Mouse (Mus musculus) stomach, postnatal 0 days (tissue): ENCODE results near the gene Rab3b. TPM values are rescaled to one million over a fixed set of nuclear protein-coding genes. Genes with fewer than 3 reads are reported as not detected.

ENCODE experiments used
- ATAC-seq: fragments of 200-750 bp; cut with Nextera tagmentation; 2 replicates; pipeline ENCODE4 v1.8.0; 2017; ENCODE audit not compliant: low FRiP score, low TSS enrichment
- DNase-seq: peaks from one replicate; pipeline ENCODE4 v3.0.0-alpha.2; 2016; ENCODE audit warnings: low spot score
- H3K27ac ChIP-seq: fragments of 300-500 bp; sonication (generic); replicated peaks from 2 replicates; pipeline ENCODE4 v1.5.1; 2014; ENCODE audit warnings: mild to moderate bottlenecking, control low read depth
- H3K27me3 ChIP-seq: fragments of 300-500 bp; sonication (generic); 2 replicates; pipeline ENCODE4 v1.6.1; 2014; ENCODE audit warnings: low read length; ENCODE audit not compliant: control insufficient read depth, insufficient read depth
- H3K36me3 ChIP-seq: fragments of 300-500 bp; sonication (generic); 2 replicates; pipeline ENCODE4 v1.6.1; 2014; ENCODE audit warnings: low read length, mixed read lengths; ENCODE audit not compliant: control insufficient read depth, insufficient read depth
- H3K4me1 ChIP-seq: fragments of 300-500 bp; sonication (generic); replicated peaks from 2 replicates; pipeline ENCODE4 v1.6.1; 2014; ENCODE audit warnings: antibody characterized with exemption; ENCODE audit not compliant: control insufficient read depth, insufficient read depth
- H3K4me2 ChIP-seq: fragments of 300-500 bp; sonication (generic); replicated peaks from 2 replicates; pipeline ENCODE4 v1.6.1; 2014; ENCODE audit warnings: low read depth, mild to moderate bottlenecking, control low read depth, moderate library complexity
- H3K4me3 ChIP-seq: fragments of 300-500 bp; sonication (generic); 2 replicates; pipeline ENCODE4 v1.5.1; 2014; ENCODE audit warnings: low read depth, low read length, control low read depth
- H3K9ac ChIP-seq: fragments of 300-500 bp; sonication (generic); 2 replicates; pipeline ENCODE4 v1.6.1; 2014; ENCODE audit warnings: mild to moderate bottlenecking, low read length, control low read depth, mixed read lengths
- H3K9me3 ChIP-seq: fragments of 300-500 bp; sonication (generic); 2 replicates; pipeline ENCODE4 v1.6.1; 2016; ENCODE audit warnings: low read length; ENCODE audit not compliant: control insufficient read depth
- CTCF ChIP-seq: IDR thresholded peaks from 2 replicates; pipeline ENCODE4 v1.5.1; 2016; ENCODE audit warnings: antibody characterized with exemption, low read depth, mild to moderate bottlenecking, moderate library complexity
- EP300 ChIP-seq: optimal IDR thresholded peaks from 2 replicates; pipeline ENCODE3; 2016; ENCODE audit warnings: antibody characterized with exemption
- WGBS: fragments of 180-500 bp; shearing (Covaris S2); extraction: QIAGEN DNeasy Blood & Tissue Kit; methylation state at CpG from one replicate; pipeline ENCODE4 v1.1.7; 2014; 5-methylcytosine and 5-hydroxymethylcytosine counted together
- polyA plus RNA-seq: library from polyadenylated mRNA; unstranded; fragments of >200 nt; fragmentation: Nextera tagmentation; extraction: Ambion mirVana; gene quantifications from 2 replicates; pipeline ENCODE4 v1.2.1, GENCODE M21; 2015

Rab3b gene
- polyA plus RNA-seq, 1 experiment from 2014 or later, result 11.9 TPM

- WGBS, result under 1% methylated on average over 77 of the region's 77 CpGs
- Histone ChIP-seq H3K9ac (peak within 1 kb of the TSS; percentile 80), H3K4me1 (peaks cover 6% of the 10 kb centered on the region; the same call in 1 of the 2 replicates), H3K9me3 (no peaks in the 10 kb centered on the region), H3K4me3 (peak within 1 kb of the TSS; percentile 82), H3K36me3 (no peaks in the 10 kb centered on the region), H3K4me2 (peak within 1 kb of the TSS; percentile 95), H3K27ac (peak within 1 kb of the TSS; percentile 94), H3K27me3 (no peaks in the 10 kb centered on the region)
- ATAC-seq, result peak; percentile 91
- no peak for TF ChIP-seq EP300
- no peak for TF ChIP-seq CTCF
- peak; percentile 81 for DNase-seq
Observed at GRCm38 (mm10) chr4:108847715-108848504, 31.0 kb upstream of the Rab3b start, which contains the start of gene Kti12. Gene Kti12, plus strand, starts transcription at chr4:108847785.

DNA sequence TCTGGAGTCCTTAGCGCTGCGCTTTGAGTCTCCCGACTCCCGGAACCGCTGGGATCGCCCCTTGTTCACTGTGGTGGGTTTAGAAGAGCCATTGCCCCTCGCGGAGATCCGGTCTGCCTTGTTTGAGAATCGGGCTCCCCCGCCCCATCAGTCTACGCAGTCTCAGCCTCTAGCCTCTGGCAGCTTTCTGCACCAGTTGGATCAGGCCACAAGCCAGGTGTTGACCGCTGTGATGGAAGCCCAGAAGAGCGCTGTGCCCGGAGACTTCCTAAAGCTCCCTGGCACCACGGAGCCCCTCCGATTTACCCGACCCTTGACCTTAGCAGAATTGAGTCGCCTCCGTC, 30.4 kb upstream of the Rab3b start, which contains the start of gene A730015C16Rik:
Gene A730015C16Rik (minus strand): TSS at position 115 of the 344 bp plus-strand sequence.
- ATAC-seq (0 out of 2 replicates have a peak, but pooled peaks have one; percentile 24), DNase-seq (peak; percentile 47)
- Histone ChIP-seq H3K36me3 (no peaks in the 10 kb centered on the region), H3K4me1 (peaks cover 6% of the 10 kb centered on the region; the same call in 1 of the 2 replicates), H3K9me3 (no peaks in the 10 kb centered on the region), H3K27ac (peak within 1 kb of the TSS; percentile 94), H3K4me2 (peak within 1 kb of the TSS; percentile 95), H3K27me3 (no peaks in the 10 kb centered on the region), H3K9ac (peak within 1 kb of the TSS; percentile 80), H3K4me3 (peak within 1 kb of the TSS; percentile 82)
- WGBS, result 5% methylated on average over 20 of the region's 20 CpGs
- TF ChIP-seq CTCF (no peak), EP300 (no peak)

GRCm38 (mm10) chr4:108866806-108867205, 12.1 kb upstream of the Rab3b start:
- Histone ChIP-seq H3K9ac (no peak overlapping the region), H3K4me1 (no peaks in the 10 kb centered on the region), H3K36me3 (peaks cover 4% of the 10 kb centered on the region; the same call in 1 of the 2 replicates), H3K27me3 (no peaks in the 10 kb centered on the region), H3K4me3 (no peak overlapping the region), H3K9me3 (no peaks in the 10 kb centered on the region), H3K4me2 (no peak overlapping the region), H3K27ac (no peak overlapping the region)
- 73% methylated on average over 7 of the region's 7 CpGs for WGBS
- DNase-seq (no peak), ATAC-seq (no peak)
- TF ChIP-seq EP300 (no peak), CTCF (no peak)

- no peak overlapping the region for H3K4me2 ChIP-seq
- H3K27ac ChIP-seq, result no peak overlapping the region
- ATAC-seq, result peak; percentile 88
- WGBS, result 32% methylated on average over 10 of the region's 10 CpGs
- no peaks in the 10 kb centered on the region for H3K27me3 ChIP-seq
- no peak for TF ChIP-seq EP300
- peak; percentile 98 for TF ChIP-seq CTCF
- DNase-seq, result peak; percentile 84
- H3K36me3 ChIP-seq, result no peaks in the 10 kb centered on the region
- no peak overlapping the region for H3K9ac ChIP-seq
- H3K9me3 ChIP-seq, result no peaks in the 10 kb centered on the region
- H3K4me1 ChIP-seq, result no peaks in the 10 kb centered on the region
- H3K4me3 ChIP-seq, result no peak overlapping the region
Observed at GRCm38 (mm10) chr4:108869730-108870374, 9.0 kb upstream of the Rab3b start.

- no peak overlapping the region for H3K9ac ChIP-seq
- no peaks in the 10 kb centered on the region for H3K27me3 ChIP-seq
- H3K4me1 ChIP-seq, result no peaks in the 10 kb centered on the region
- H3K4me2 ChIP-seq, result no peak overlapping the region
- no peaks in the 10 kb centered on the region for H3K36me3 ChIP-seq
- no peaks in the 10 kb centered on the region for H3K9me3 ChIP-seq
- TF ChIP-seq EP300, result no peak
- TF ChIP-seq CTCF, result no peak
- H3K27ac ChIP-seq, result no peak overlapping the region
- ATAC-seq (no peak), DNase-seq (no peak)
- H3K4me3 ChIP-seq, result no peak overlapping the region
- WGBS, result 85% methylated on average over 5 of the region's 5 CpGs
Observed at GRCm38 (mm10) chr4:108873746-108874145, 5.1 kb upstream of the Rab3b start.

- Histone ChIP-seq H3K9ac (no peak overlapping the region), H3K4me3 (no peak overlapping the region), H3K27me3 (no peaks in the 10 kb centered on the region), H3K4me2 (no peak overlapping the region), H3K4me1 (no peaks in the 10 kb centered on the region), H3K36me3 (no peaks in the 10 kb centered on the region), H3K9me3 (no peaks in the 10 kb centered on the region), H3K27ac (no peak overlapping the region)
- no peak for TF ChIP-seq CTCF
- TF ChIP-seq EP300, result no peak
- DNase-seq (no peak), ATAC-seq (no peak)
- WGBS, result 83% methylated on average over 6 of the region's 6 CpGs
Observed at GRCm38 (mm10) chr4:108877901-108878300, 962 bp upstream of the Rab3b start.
